Mouse (Mus musculus) forebrain, embryonic 13.5 days (tissue): ENCODE measurements around the gene Mta1. TPM values are rescaled to one million over a fixed set of nuclear protein-coding genes. Genes with fewer than 3 reads are reported as not detected.

Source experiments
- ATAC-seq: fragments of 200-750 bp; cut with Nextera tagmentation; 2 replicates; pipeline ENCODE4 v1.8.0; 2017
- H3K27ac ChIP-seq: fragments of 300-500 bp; sonication (generic); 2 replicates; pipeline ENCODE4 v1.5.1; 2015; ENCODE audit warnings: inconsistent platforms, mild to moderate bottlenecking, moderate library complexity
- H3K27me3 ChIP-seq: fragments of 300-500 bp; sonication (generic); 2 replicates; pipeline ENCODE4 v1.6.1; 2015; ENCODE audit warnings: mild to moderate bottlenecking, inconsistent platforms
- H3K36me3 ChIP-seq: fragments of 300-500 bp; sonication (generic); 2 replicates; pipeline ENCODE4 v1.6.1; 2015; ENCODE audit warnings: mild to moderate bottlenecking, inconsistent platforms; ENCODE audit not compliant: poor library complexity, severe bottlenecking
- H3K4me1 ChIP-seq: fragments of 300-500 bp; sonication (generic); 2 replicates; pipeline ENCODE4 v1.6.1; 2015; ENCODE audit warnings: inconsistent platforms
- H3K4me2 ChIP-seq: fragments of 300-500 bp; sonication (generic); 2 replicates; pipeline ENCODE4 v1.6.1; 2015; ENCODE audit warnings: inconsistent platforms, mild to moderate bottlenecking, moderate library complexity
- H3K4me3 ChIP-seq: fragments of 300-500 bp; sonication (generic); 2 replicates; pipeline ENCODE4 v1.5.1; 2015; ENCODE audit warnings: mild to moderate bottlenecking, inconsistent platforms
- H3K9ac ChIP-seq: fragments of 300-500 bp; sonication (generic); 2 replicates; pipeline ENCODE4 v1.6.1; 2015; ENCODE audit warnings: mild to moderate bottlenecking, inconsistent platforms
- H3K9me3 ChIP-seq: fragments of 300-500 bp; sonication (generic); replicated peaks from 2 replicates; pipeline ENCODE4 v1.6.1; 2016; ENCODE audit warnings: inconsistent platforms
- WGBS: fragments of 180-500 bp; shearing (Covaris S2); methylation state at CpG from one replicate; pipeline ENCODE4 v1.1.7; 2015; 5-methylcytosine and 5-hydroxymethylcytosine counted together
- polyA plus RNA-seq: library from polyadenylated mRNA; unstranded; fragments of >200 nt; fragmentation: Nextera tagmentation; extraction: Ambion mirVana; gene quantifications from 2 replicates; pipeline ENCODE4 v1.2.1, GENCODE M21; 2015

Mta1 gene
- polyA plus RNA-seq, 1 experiment from 2014 or later: 19.5 TPM

DNA sequence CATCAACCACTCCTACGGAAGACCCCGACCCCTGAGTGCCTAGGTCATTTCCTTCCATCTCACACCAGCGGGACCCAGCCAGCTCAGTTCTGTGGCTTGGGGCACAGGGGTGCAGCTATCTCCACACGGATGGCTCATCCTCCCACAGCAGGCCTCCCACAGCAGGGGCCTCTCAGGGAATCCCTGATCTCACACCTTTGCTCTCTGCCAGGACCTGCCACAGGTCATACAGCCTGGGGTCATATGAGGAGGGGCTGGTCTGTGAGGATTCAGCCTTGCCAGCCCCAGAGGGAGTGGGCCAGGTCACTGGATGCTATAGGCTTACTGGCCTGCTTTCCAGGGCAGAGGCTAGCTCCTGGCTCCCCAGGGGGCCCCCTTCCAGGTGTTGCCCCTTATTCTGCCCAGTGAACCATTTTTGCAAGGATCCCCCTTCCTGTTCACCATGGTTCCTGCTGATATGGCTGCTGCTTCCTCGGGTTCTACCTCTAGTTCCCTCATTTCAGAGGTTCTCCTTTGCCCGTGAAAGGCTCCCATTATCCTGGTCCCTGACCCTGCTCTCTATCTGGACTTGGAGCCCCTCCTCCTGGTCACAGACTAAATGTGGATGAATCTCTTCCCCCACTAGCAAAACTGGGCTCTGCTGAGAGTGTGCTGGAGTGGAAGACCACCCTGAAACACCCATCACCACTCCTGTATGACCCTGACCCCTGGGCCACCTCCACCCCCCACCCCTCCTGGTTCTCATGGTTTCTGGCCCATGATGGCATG is 1.6 kb downstream of the Mta1 start:
- Histone ChIP-seq H3K9ac (peak overlapping the region; percentile 98), H3K4me1 (peaks cover 50% of the 10 kb centered on the region), H3K27ac (peak overlapping the region; percentile 25; the same call in 1 of the 2 replicates), H3K4me3 (peak overlapping the region; percentile 99), H3K9me3 (no peaks in the 10 kb centered on the region), H3K4me2 (peak overlapping the region; percentile 93), H3K27me3 (no peaks in the 10 kb centered on the region), H3K36me3 (peaks cover 7% of the 10 kb centered on the region; the same call in 1 of the 2 replicates)
- no peak for ATAC-seq
- WGBS: 29% methylated on average over 6 of the region's 6 CpGs

DNA sequence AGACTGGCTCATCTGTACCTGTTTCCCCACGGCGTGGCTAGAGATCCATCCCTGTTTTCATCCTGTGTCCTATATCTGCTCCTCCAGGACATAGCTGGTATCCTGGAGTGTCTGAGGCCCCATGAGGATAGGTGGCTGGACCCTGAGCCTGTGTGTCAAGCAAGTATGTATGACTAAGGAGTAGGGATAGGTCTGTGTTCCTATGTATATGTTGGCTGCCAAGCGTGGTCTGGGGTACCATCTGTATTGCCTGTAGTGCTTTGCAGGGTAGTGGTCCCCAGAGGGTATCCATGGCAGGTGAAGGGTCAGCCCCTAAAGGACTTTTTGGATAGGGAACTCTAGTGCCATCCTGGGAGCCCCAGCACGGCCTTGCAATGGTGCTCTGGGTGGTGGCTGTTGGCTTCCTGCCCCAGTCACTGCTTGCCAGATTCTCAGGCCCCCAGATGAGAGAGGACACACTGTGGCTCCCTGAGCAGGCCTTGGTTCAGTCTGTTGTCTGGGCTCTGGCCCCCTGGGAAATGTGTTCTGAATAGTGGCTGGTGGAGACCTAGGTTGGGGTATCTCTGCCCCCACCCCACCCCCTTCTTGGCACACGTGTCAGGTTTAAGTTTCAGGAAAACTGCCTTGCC is 2.5 kb downstream of the Mta1 start:
- H3K4me3 ChIP-seq: no peak overlapping the region
- peak overlapping the region; percentile 48; the same call in 1 of the 2 replicates for H3K9ac ChIP-seq
- H3K9me3 ChIP-seq: 0 out of 2 replicates have a peak, but pooled peaks cover under 1% of the 10 kb centered on the region
- 84% methylated on average over 5 of the region's 5 CpGs for WGBS
- no peaks in the 10 kb centered on the region for H3K27me3 ChIP-seq
- H3K4me1 ChIP-seq: peaks cover 50% of the 10 kb centered on the region
- 0 out of 2 replicates have a peak overlapping the region, but pooled peaks have one; percentile 20 for H3K27ac ChIP-seq
- peak overlapping the region; percentile 93 for H3K4me2 ChIP-seq
- no peak for ATAC-seq
- H3K36me3 ChIP-seq: peaks cover 15% of the 10 kb centered on the region

DNA sequence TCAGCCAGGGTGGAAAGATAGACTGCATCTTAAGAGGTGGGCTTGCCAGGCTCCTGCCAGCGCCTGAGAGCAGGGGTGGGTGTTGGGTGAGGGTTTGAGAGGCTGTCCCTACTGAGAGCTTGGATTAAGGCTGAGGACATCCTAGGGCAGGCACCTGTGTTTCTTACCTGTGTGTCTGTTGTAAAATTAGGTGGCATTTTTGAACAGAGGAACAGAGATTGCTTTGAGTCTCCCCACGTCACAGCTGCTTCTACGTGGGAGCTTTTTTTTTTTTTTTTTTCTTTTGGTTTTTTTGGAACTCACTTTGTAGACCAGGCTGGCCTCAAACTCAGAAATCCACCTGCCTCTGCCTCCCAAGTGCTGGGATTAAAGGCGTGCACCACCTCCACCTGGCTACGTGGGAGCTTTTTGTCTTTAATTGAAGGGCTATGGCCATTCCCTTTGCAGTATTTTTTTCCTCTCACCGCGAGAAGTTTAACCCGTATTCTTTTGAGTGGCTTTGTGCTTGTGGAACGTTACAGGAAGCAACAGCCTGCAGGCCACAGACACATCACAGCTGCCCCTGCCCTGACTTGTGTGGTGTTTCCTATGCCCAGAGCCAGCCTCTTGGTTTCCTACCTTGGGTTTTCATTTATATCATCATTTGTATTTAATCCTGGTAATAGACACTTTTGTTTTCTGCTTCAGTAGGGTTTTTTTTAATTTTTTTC is 3.3 kb downstream of the Mta1 start:
- Histone ChIP-seq H3K27ac (no peak overlapping the region), H3K4me3 (no peak overlapping the region), H3K4me1 (peaks cover 50% of the 10 kb centered on the region), H3K9me3 (0 out of 2 replicates have a peak, but pooled peaks cover 3% of the 10 kb centered on the region), H3K36me3 (peaks cover 20% of the 10 kb centered on the region), H3K4me2 (no peak overlapping the region), H3K27me3 (no peaks in the 10 kb centered on the region), H3K9ac (no peak overlapping the region)
- no peak for ATAC-seq
- 83% methylated on average over 9 of the region's 9 CpGs for WGBS

DNA sequence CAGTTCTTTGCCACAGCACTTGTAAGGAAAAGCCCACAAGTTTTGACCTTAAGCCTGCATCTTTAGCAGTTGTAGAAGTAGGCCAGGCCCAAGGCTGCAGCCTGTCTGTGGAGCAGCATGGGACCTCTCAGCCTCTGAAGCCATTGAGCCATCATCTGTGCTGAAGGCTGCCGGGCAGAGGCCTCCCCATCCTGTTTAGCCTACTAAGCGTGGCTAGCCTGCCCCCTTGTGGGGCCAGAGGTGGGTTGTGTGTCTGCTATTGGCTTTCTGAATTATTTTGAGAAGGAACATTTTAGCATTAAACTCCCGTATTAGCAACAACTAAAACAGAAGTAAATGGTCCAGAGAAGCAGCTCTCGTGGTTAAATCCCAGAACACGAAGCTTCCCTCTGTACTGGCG is 4.4 kb downstream of the Mta1 start:
- Histone ChIP-seq H3K4me1 (peaks cover 43% of the 10 kb centered on the region), H3K9ac (no peak overlapping the region), H3K4me3 (no peak overlapping the region), H3K27me3 (no peaks in the 10 kb centered on the region), H3K9me3 (0 out of 2 replicates have a peak, but pooled peaks cover 3% of the 10 kb centered on the region), H3K27ac (no peak overlapping the region), H3K36me3 (peaks cover 20% of the 10 kb centered on the region), H3K4me2 (no peak overlapping the region)
- ATAC-seq: no peak
- 66% methylated on average over 6 of the region's 6 CpGs for WGBS

DNA sequence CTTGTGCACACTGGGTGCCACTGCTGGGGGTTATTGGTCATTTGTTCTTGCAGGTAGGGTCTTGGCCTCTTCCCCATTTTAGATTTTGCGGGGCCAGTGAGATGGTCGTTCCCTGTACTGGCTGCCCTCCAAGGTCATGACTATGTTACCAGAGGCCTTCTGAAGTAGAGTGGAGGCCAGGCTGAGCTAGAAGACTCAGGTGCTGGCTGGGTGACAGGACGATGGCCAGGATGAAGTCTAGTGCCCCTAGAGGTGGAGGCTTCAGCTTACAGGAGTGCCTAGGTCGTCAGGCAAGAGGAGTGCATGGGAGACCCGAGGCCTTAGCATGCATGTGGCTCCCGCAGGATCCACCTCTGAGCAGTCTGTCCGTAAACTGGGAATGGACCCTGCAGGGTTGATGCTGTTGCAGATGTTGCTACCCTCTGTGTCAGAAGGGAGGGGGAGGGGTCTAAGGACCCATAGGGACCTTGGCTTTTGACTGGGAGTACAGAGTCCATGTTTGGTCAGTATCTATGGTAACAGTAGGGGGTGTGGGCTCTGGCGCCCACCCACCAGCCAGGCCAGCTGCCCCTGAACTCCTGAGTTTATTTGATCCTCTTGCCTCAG is 5.9 kb downstream of the Mta1 start:
- WGBS: 81% methylated on average over 8 of the region's 8 CpGs
- Histone ChIP-seq H3K4me2 (no peak overlapping the region), H3K27ac (no peak overlapping the region), H3K36me3 (peaks cover 23% of the 10 kb centered on the region), H3K27me3 (no peaks in the 10 kb centered on the region), H3K4me1 (peaks cover 37% of the 10 kb centered on the region), H3K4me3 (no peak overlapping the region), H3K9ac (no peak overlapping the region), H3K9me3 (0 out of 2 replicates have a peak, but pooled peaks cover 3% of the 10 kb centered on the region)
- no peak for ATAC-seq

DNA sequence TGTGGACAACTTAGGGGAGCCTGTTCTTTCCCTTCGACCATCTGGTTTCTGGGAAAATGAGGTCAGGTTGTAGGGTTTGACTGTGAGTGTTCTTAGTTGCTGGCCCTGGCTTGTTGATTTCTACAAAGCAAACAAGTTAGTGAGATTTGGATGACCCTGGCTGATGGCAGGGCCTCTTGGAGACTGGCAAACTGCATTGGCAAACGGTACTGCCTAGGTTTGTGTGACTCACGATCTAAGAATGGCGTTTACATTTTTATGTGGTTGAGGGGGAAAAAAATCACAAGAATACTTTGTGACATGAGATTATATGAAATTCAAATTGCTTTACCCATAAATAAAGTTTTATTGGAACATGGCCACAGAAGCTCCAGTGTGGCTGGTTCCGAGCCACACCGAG is 8.3 kb downstream of the Mta1 start:
- WGBS: 95% methylated on average over 6 of the region's 6 CpGs
- H3K4me3 ChIP-seq: no peak overlapping the region
- no peak for ATAC-seq

DNA sequence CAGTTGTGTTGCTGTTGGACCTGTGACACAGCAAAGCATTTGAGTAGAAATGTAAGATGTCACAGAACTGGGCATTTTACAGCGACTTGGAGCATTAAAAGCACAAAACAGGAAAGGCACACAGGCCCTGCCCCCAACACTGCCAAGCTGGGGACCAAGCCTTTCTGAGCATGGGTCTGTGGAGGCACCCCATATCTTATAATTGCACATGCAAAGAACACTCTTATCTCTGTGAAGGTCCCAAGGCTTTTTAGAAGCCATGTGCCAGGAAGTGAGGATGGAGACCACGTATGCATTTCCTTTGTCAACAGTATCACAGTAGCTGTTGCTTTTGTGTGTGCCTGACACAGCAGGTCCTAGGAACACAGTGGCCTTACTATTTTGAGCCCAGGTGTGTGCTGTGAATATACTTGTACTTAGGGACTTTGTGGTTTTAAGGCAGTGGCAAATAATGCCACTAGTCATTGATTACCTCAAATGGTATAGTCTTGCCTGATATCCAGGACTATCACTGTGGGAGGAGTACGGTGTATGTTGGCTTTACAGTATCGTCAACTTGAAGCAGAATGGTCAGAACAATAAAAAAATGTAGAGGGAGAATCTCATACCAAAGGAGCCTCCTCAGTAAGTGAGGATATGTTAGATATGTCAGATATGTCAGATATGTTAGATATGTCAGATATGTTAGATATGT is 9.5 kb downstream of the Mta1 start:
- Histone ChIP-seq H3K27me3 (no peaks in the 10 kb centered on the region), H3K27ac (no peak overlapping the region), H3K4me2 (no peak overlapping the region), H3K36me3 (peaks cover 35% of the 10 kb centered on the region), H3K9me3 (0 out of 2 replicates have a peak, but pooled peaks cover 3% of the 10 kb centered on the region), H3K9ac (no peak overlapping the region), H3K4me1 (peaks cover 12% of the 10 kb centered on the region; the same call in 1 of the 2 replicates), H3K4me3 (no peak overlapping the region)
- no peak for ATAC-seq
- WGBS: 83% methylated on average over 4 of the region's 4 CpGs

More for the DNA sequence above, 8.3 kb downstream of the Mta1 start:
- Histone ChIP-seq H3K9ac (no peak overlapping the region), H3K27me3 (no peaks in the 10 kb centered on the region), H3K27ac (no peak overlapping the region), H3K36me3 (peaks cover 26% of the 10 kb centered on the region), H3K4me2 (no peak overlapping the region), H3K4me1 (peaks cover 16% of the 10 kb centered on the region; the same call in 1 of the 2 replicates), H3K9me3 (0 out of 2 replicates have a peak, but pooled peaks cover 3% of the 10 kb centered on the region)

DNA sequence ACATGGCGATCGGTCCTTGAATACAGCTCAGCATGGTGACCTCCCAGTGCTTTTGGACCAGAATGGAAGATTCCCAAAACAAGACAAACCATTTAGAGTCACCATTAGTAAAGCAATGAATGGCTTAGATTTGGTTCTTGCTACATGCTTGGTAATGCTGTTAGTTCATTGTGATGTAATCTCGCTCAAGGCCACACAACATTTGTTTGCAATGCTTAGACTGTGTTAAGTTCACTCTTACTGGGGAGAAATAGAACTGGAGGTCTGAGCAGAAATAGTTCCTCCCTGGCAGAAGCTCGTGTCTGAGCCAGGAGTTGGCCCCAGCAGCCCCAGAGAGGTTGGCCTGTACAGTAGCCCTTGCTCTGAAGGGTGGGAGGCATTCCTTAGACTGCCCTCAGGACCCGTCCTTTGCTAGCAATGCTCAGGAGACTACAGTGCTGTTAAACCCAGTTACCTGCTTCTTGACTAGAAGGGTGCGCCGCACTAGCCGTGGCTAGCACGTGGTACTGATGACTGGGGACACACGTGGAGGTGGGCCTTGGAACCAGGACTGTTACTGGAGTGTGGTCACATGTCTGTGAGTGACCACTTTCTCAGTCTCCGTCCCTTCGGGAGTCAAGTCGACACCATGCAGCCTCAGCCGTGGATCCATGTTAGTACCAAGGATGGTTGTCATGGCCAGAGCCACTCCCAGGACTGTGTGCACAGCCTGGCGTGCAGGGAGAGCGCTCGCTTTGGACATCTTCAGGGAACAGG is 10.6 kb downstream of the Mta1 start:
- WGBS: 88% methylated on average over 17 of the region's 17 CpGs
- no peak for ATAC-seq
- H3K27ac ChIP-seq: no peak overlapping the region; the same call in 1 of the 2 replicates

DNA sequence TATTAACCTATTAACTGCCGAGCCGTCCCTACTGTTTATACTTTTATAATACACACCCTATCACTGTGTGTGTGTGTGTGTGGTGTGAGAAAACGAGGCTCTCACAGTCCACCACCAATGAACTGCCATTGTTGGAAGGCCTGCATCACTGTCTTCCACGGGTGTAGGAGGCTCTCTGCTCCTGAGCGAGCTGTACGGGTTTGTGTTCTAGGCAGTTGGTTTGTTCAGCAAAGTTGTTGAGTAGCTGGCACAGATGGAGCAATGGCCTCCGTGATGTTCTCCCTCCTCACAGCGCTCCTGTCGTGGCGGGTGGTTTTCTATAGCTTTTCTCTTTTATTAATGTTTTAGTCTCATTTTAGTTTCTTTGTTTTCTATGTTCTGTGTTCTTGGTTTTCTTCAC is 11.7 kb downstream of the Mta1 start:
- no peak overlapping the region for H3K9ac ChIP-seq
- peak overlapping the region; percentile 19; the same call in 1 of the 2 replicates for H3K27ac ChIP-seq
- no peak for ATAC-seq
- H3K4me1 ChIP-seq: 0 out of 2 replicates have a peak, but pooled peaks cover 2% of the 10 kb centered on the region
- H3K9me3 ChIP-seq: 0 out of 2 replicates have a peak, but pooled peaks cover 3% of the 10 kb centered on the region
- no peaks in the 10 kb centered on the region for H3K27me3 ChIP-seq
- WGBS: 85% methylated on average over 10 of the region's 10 CpGs
- H3K36me3 ChIP-seq: peaks cover 47% of the 10 kb centered on the region
- no peak overlapping the region for H3K4me2 ChIP-seq
- no peak overlapping the region for H3K4me3 ChIP-seq

More for the DNA sequence above, 10.6 kb downstream of the Mta1 start:
- no peak overlapping the region for H3K4me3 ChIP-seq
- H3K27me3 ChIP-seq: no peaks in the 10 kb centered on the region
- H3K9me3 ChIP-seq: 0 out of 2 replicates have a peak, but pooled peaks cover 3% of the 10 kb centered on the region
- peaks cover 40% of the 10 kb centered on the region for H3K36me3 ChIP-seq
- peaks cover 7% of the 10 kb centered on the region; the same call in 1 of the 2 replicates for H3K4me1 ChIP-seq
- H3K9ac ChIP-seq: no peak overlapping the region
- H3K4me2 ChIP-seq: no peak overlapping the region

DNA sequence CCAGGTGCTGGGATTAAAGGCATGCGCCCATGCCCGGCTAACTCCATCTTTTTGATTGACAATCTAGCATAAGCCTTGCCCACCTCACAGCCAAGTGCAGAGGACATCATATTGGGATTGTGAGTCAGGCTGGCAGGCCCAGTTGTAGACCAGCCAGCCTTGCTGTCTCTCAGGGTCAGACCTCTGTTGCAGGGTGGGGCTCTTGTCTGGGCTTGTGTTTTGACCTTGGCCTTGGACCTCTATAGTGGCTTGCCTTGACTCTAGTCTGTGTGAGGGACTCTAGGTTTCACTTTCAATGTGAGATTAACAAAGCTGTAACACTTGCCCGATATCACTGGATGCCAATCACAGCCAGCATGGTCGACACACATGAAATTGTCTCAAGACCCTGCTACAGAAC is 16.1 kb downstream of the Mta1 start:
- Histone ChIP-seq H3K4me2 (no peak overlapping the region), H3K36me3 (peaks cover 71% of the 10 kb centered on the region), H3K27ac (no peak overlapping the region), H3K4me3 (no peak overlapping the region), H3K27me3 (no peaks in the 10 kb centered on the region), H3K9ac (no peak overlapping the region), H3K9me3 (no peaks in the 10 kb centered on the region), H3K4me1 (0 out of 2 replicates have a peak, but pooled peaks cover 2% of the 10 kb centered on the region)
- WGBS: 93% methylated on average over 4 of the region's 4 CpGs
- no peak for ATAC-seq
